Mouse (Mus musculus): ENCODE measurements at regions not wholly inside any gene's neighbourhood (a gene's known extent, or its start where the extent isn't known, plus 50 kb on each side); places are given as distances from the start of the nearest gene placed in this dataset.

DNA sequence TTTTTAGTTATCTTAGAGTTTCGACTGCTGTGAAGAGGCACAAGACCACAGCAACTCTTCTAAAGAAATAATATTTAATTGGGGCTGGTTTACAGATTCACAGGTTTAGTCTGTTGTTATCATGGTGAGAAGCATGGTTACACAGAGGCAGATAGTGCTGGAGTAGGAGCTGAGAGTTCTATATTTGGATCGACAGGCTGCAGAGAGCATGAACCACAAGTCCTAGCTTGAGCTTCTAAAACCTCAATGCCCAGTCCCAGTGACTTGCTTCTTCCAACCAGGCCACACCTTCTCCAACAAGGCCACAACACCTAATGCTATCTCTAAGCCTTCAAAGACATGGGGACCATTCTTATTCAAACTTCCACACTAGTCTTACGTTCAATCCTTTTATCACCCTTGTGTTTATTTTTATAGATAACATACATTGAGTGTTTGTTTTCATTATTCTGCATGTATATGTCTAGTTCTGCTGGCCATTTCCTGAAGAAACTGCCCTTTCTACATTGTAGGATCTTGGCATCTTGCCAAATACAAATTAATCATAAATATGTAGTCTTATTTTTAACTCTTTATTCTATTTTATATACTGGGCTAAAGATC, 452.8 kb upstream of the Dmac1 start:
- DNase-seq, result no peak

GRCm38 (mm10) chr4:75714652-75715051, 436.5 kb upstream of the Dmac1 start:
- DNase-seq, result no peak

GRCm38 (mm10) chr4:75713960-75714359, 435.9 kb upstream of the Dmac1 start:
- no peak for DNase-seq

DNA sequence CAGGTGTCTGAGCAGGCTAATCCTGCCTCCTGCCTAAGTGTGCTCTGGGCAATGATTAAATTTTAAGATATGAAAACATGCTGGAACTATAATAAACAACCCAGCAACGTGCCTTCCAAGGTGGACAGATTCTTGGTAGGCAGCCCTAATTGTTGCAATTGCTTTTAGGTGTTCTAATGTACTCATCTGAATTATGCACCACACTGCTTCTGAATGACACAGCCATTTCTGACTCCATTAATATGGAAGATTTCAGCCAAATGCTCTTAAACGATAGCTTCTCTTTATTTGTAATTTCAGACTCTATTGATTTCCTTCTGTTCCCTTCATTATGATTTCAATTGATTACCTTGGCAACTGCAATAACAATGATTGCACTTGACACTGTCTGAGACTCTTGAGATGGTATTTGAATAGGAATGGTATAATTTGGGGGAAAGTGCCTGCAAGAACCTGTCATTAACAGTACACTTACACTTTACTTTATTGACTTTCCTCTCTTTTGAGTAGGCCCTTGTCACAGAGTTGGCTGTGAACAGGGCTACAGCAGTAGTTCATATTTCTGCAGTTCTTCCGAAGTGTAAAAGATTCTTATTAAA, 422.8 kb upstream of the Dmac1 start:
- DNase-seq, result no peak

DNA sequence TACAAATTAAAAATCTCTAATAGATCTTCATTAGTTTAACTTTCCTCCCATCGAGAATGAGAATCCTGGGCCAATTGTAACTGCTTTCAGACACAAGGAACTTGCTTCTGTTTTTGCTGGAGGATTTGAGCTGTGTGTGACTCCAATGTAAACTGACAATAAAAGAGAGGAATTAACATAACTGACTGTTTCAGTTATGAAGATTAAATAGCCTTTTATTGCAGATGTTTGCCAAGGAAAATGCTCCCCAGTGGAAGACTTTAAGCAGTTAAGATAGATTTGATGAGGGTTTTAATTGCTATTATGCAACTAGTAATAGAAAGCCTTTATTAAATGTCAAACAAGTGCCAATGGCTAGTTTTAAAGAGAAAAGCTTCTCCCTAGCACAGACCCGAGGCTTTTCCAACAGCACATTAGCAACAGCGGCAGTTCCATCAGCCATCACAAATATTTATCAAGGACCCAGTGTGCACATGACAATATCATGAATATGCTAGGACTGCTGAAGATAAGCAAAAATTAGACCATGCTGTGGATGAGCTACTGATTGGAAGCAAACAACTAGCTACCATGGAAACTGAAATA, 398.6 kb upstream of the Dmac1 start:
- no peak for DNase-seq

GRCm38 (mm10) chr4:75641046-75641445, 362.9 kb upstream of the Dmac1 start:
- no peak for DNase-seq

- DNase-seq, result no peak
These were observed 358.5 kb upstream of the Dmac1 start for GRCm38 (mm10) chr4:75636627-75637026.

GRCm38 (mm10) chr4:75589901-75590300, 311.8 kb upstream of the Dmac1 start:
- no peak for DNase-seq

DNA sequence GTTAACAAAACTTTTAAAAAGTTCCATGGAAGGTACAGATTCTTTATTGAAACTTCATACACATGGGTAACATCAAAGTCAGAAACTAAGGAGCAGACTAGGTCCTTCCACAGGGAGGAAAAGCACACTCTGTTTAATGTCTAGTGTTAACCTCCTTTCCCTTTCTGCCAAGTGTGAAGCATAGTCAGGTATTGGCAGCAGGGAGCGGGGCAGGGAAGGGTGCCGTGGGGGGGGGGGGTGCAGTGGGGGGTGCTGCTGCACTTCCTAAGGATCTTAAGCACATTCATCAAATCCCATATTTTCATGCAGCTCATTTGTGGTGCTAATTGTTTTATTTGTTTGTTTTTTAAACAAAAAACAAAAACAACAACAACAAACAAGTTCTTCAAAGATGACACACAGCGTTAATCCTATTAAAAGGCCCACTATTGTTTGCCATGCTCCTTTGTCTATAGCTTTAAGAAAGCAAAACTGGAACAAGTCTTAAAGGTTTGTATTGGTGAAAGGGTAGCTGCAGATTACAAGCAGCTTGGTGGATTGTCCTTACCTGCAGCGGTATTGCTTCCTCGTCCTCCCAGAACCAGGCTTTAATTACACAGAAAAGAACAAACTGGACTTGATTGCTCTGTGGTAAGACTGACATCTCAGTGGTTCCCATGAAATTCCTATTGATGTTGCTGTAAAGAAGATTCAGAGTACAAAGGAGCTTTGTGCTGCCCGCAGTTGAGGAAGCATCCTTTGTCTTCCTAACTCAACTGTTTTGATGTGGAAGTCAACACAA, 310.2 kb upstream of the Dmac1 start:
- no peak for DNase-seq

GRCm38 (mm10) chr4:75579865-75580264, 301.8 kb upstream of the Dmac1 start:
- no peak for DNase-seq

DNA sequence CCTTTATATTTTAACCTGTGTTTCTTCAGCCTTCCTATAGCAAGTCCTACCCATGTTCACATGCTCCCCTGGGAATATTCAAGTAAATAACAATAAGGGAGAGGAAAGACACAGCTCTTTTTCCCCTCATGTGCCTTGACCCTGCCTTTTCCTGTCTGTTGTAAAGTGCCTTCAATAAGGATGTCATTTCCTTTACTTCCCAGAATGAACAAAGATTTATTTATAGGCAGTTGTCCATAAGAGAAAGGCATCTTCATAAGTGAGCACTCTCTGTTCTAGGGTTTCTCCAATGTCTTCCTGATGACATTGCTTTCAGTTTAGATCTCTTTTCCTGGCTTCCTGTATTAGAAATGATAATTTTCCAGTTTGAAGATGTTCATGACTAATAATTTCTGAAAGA, 294.5 kb upstream of the Dmac1 start:
- no peak for DNase-seq

- no peak for DNase-seq
These were observed 289.5 kb upstream of the Dmac1 start for GRCm38 (mm10) chr4:75567630-75568029.

DNA sequence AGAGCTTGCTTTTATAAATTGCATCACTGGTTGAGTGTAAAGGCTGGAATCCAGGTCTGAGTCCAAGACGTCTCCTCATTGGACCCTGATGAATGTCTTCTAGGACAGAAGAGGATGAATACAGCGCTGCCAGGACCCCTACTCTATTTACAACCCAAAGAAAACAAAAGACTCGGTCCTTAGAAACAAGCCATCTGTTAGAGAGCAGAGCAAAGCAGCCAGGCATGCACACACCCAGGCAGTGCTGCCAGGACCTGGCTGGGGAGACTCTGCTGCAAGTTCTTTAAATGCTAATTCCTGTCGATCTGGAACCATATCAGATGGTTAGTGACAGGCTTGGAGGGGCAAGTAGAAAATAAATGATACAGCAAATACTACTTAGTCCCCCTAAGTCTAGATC, 284.4 kb upstream of the Dmac1 start:
- DNase-seq, result no peak

- DNase-seq, result no peak
These were observed 283.7 kb upstream of the Dmac1 start for GRCm38 (mm10) chr4:75561792-75562191.

DNA sequence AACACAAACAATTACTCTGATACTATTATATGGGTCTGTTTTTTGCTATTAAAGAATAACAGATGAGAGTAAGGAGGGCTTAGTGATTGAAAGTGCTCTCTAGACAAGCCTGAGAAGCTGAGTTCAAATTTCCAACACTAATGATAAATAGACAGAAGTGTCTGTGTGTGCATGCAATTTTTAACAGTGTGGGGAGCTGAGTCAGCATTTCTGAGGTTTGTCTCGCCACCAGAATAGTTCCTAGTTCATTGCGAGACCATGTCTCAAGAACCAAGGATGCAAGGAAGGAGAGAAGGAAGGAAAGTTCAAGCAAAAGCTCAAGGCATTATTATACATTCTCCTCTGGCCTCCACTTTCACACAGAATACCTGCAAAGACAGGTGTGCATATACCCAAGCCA, 259.7 kb upstream of the Dmac1 start:
- DNase-seq, result no peak

DNA sequence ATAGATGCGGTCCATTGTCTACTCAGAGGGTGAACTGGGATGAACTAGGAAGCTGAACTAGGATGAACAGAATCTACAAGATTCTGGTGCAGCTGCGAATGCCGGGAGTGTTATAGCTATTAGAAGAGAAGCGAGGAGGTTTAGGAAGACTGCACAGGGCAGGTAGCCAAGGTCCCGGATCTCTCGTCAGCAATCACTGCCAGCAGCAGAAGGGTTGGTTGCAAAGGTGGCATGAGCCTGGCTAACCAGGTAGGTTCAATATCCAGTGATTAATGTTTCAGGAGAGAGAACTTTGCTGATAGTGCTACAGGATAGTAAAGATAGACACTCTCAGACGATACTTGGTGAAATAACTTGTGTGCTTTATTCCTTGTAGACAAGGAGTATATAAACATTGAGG, 257.0 kb upstream of the Dmac1 start:
- DNase-seq, result no peak

GRCm38 (mm10) chr4:75529607-75530006, 251.5 kb upstream of the Dmac1 start:
- DNase-seq, result no peak

DNA sequence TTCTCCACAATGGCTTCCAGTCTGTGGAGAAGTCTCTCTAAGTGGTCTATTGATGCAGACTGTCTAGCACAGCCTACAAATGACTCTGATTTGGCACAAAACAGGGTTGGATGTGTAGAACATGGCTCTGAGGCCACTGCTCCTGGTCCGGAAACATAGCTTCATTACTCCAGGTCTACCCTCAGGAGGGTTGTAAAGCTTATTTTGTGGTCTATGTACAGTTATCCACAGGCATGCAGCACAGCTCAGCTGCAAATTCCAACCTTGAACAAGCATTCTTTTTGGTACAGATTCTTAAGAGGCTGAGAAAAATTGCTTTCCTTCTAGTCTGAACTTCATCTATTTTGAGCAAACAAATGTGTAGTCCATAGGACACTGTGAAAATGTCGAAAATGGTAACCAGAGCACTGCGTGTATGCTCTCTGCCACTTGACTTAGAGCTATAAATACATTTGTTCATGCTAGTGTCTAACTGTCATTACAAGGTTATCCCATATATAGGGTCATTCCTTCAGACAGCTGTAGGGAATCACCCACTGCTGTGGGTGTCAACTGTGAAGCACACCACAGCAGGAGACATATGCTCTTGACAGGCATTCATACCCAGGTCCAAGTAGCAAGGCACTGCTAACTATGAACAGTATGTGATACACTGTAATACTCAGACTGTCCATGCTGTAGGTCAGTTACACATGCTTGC, 239.5 kb upstream of the Dmac1 start:
- no peak for DNase-seq

Measured in liver (tissue).